Mouse (Mus musculus) MEL (cell line): ENCODE results near the gene BC051019. TPM values are rescaled to one million over a fixed set of nuclear protein-coding genes. Genes with fewer than 3 reads are reported as not detected.

ENCODE experiments used
- DNase-seq: peaks from one replicate; pipeline ENCODE4 v3.0.0; 2011; ENCODE audit warnings: low read depth, low spot score
- H3K27ac ChIP-seq: 2 replicates; pipeline ENCODE4 v1.5.1; 2012; ENCODE audit warnings: low read depth, mild to moderate bottlenecking, control low read depth, low read length, moderate library complexity; ENCODE audit not compliant: control insufficient read depth
- H3K27me3 ChIP-seq, 2 experiments: fragments of 150-350 bp in 1 of 2; sonication (generic) in 1 of 2; 2 replicates each; pipeline ENCODE4 v1.6.1; 2012; ENCODE audit warnings: low read length in 2 of 2, mild to moderate bottlenecking in 2 of 2, improper control_type of control experiment in 1 of 2, moderate library complexity in 1 of 2; ENCODE audit not compliant: insufficient read depth in 2 of 2, control insufficient read depth in 1 of 2
- H3K36me3 ChIP-seq, 2 experiments: 2 replicates each; pipeline ENCODE4 v1.6.1; 2012 to 2014; ENCODE audit warnings: low read length in 2 of 2, improper control_type of control experiment in 1 of 2, inconsistent platforms in 1 of 2, mild to moderate bottlenecking in 1 of 2; ENCODE audit not compliant: insufficient read depth in 2 of 2, control insufficient read depth in 1 of 2
- H3K4me1 ChIP-seq, 2 experiments: fragments of 150-350 bp in 1 of 2; sonication (generic) in 1 of 2; 2 replicates each; pipeline ENCODE4 v1.6.1; 2012; ENCODE audit warnings: low read length in 2 of 2, improper control_type of control experiment in 1 of 2, mild to moderate bottlenecking in 1 of 2; ENCODE audit not compliant: insufficient read depth in 2 of 2, control insufficient read depth in 1 of 2
- H3K4me3 ChIP-seq, 2 experiments: fragments of 150-350 bp in 1 of 2; sonication (generic) in 1 of 2; 2 replicates each; pipeline ENCODE4 v1.5.1; 2012; ENCODE audit warnings: low read depth in 2 of 2, low read length in 2 of 2, mild to moderate bottlenecking in 2 of 2, moderate library complexity in 2 of 2, control low read depth in 1 of 2, improper control_type of control experiment in 1 of 2; ENCODE audit not compliant: control insufficient read depth in 1 of 2, insufficient read depth in 1 of 2
- H3K79me2 ChIP-seq: 2 replicates; pipeline ENCODE4 v1.6.1; 2012; ENCODE audit warnings: mild to moderate bottlenecking, low read length, moderate library complexity; ENCODE audit not compliant: control insufficient read depth, poor library complexity, insufficient read depth
- H3K9ac ChIP-seq: 2 replicates; pipeline ENCODE4 v1.6.1; 2012; ENCODE audit warnings: low read depth, mild to moderate bottlenecking, control low read depth, low read length, moderate library complexity; ENCODE audit not compliant: control insufficient read depth, poor library complexity, severe bottlenecking
- H3K9me3 ChIP-seq: fragments of 150-350 bp; sonication (generic); replicated peaks from 2 replicates; pipeline ENCODE4 v1.6.1; 2012; ENCODE audit warnings: mild to moderate bottlenecking, low read length, improper control_type of control experiment, moderate library complexity; ENCODE audit not compliant: insufficient read depth
- E2F4 ChIP-seq: IDR thresholded peaks from 2 replicates; pipeline ENCODE4 v1.6.1; 2011; ENCODE audit warnings: low read depth, low read length, improper control_type of control experiment, borderline replicate concordance
- ELF1 ChIP-seq: IDR thresholded peaks from 2 replicates; pipeline ENCODE4 v1.6.1; 2014; ENCODE audit warnings: low read depth, mild to moderate bottlenecking, inconsistent platforms, low read length, improper control_type of control experiment, moderate library complexity
- ETS1 ChIP-seq: IDR thresholded peaks from 2 replicates; pipeline ENCODE4 v1.6.1; 2012; ENCODE audit warnings: low read depth, mild to moderate bottlenecking, inconsistent platforms, low read length, improper control_type of control experiment, moderate library complexity
- HCFC1 ChIP-seq: IDR thresholded peaks from 2 replicates; pipeline ENCODE4 v1.6.1; 2012; ENCODE audit warnings: low read depth, mild to moderate bottlenecking, inconsistent platforms, low read length, improper control_type of control experiment, moderate library complexity
- JUND ChIP-seq: IDR thresholded peaks from 2 replicates; pipeline ENCODE4 v1.6.1; 2011; ENCODE audit warnings: low read depth, mild to moderate bottlenecking, improper control_type of control experiment, low read length
- KAT2A ChIP-seq: conservative IDR thresholded peaks from 2 replicates; pipeline ENCODE4 v1.6.1; 2012; ENCODE audit warnings: low read depth, low read length, improper control_type of control experiment, inconsistent platforms
- MAFK ChIP-seq: IDR thresholded peaks from 2 replicates; pipeline ENCODE4 v1.6.1; 2011; ENCODE audit warnings: low read depth, mild to moderate bottlenecking, low read length, improper control_type of control experiment, borderline replicate concordance
- MAX ChIP-seq: IDR thresholded peaks from 2 replicates; pipeline ENCODE4 v1.6.1; 2011; ENCODE audit warnings: low read length, improper control_type of control experiment
- MAZ ChIP-seq: IDR thresholded peaks from 2 replicates; pipeline ENCODE4 v1.6.1; 2012; ENCODE audit warnings: low read depth, mild to moderate bottlenecking, inconsistent platforms, low read length, improper control_type of control experiment
- MXI1 ChIP-seq: IDR thresholded peaks from 2 replicates; pipeline ENCODE4 v1.6.1; 2011; ENCODE audit warnings: mild to moderate bottlenecking, low read depth, low read length, improper control_type of control experiment
- MYC ChIP-seq: IDR thresholded peaks from 2 replicates; pipeline ENCODE4 v1.6.1; 2011; ENCODE audit warnings: low read depth, mild to moderate bottlenecking, low read length, improper control_type of control experiment, moderate library complexity
- NELFE ChIP-seq: IDR thresholded peaks from 2 replicates; pipeline ENCODE4 v1.6.1; 2011; ENCODE audit warnings: low read depth, low read length, improper control_type of control experiment
- NRF1 ChIP-seq: IDR thresholded peaks from 2 replicates; pipeline ENCODE4 v1.6.1; 2014; ENCODE audit warnings: low read depth, mild to moderate bottlenecking, inconsistent platforms, low read length, improper control_type of control experiment, moderate library complexity; ENCODE audit not compliant: poor library complexity, insufficient read depth, severe bottlenecking
- POLR2A ChIP-seq, 2 experiments: IDR thresholded peaks; 2 replicates each; pipeline ENCODE4 v1.6.1; 2011 to 2012; ENCODE audit warnings: low read length in 2 of 2, mild to moderate bottlenecking in 2 of 2, control low read depth in 1 of 2, improper control_type of control experiment in 1 of 2, low read depth in 1 of 2, moderate library complexity in 1 of 2; ENCODE audit not compliant: control insufficient read depth in 1 of 2, insufficient read depth in 1 of 2, poor library complexity in 1 of 2
- POLR2AphosphoS2 ChIP-seq: IDR thresholded peaks from 2 replicates; pipeline ENCODE4 v1.6.1; 2011; ENCODE audit warnings: low read length, improper control_type of control experiment
- POLR2AphosphoS5 ChIP-seq: IDR thresholded peaks from 2 replicates; pipeline ENCODE4 v1.6.1; 2012; ENCODE audit warnings: low read depth, borderline replicate concordance, mild to moderate bottlenecking, inconsistent platforms, low read length, moderate library complexity, mixed read lengths
- SIN3A ChIP-seq: IDR thresholded peaks from 2 replicates; pipeline ENCODE4 v1.6.1; 2012; ENCODE audit warnings: low read length, improper control_type of control experiment, inconsistent platforms
- TCF12 ChIP-seq: IDR thresholded peaks from 2 replicates; pipeline ENCODE4 v1.6.1; 2014; ENCODE audit warnings: low read depth, mild to moderate bottlenecking, inconsistent platforms, low read length, improper control_type of control experiment, moderate library complexity
- UBTF ChIP-seq: IDR thresholded peaks from 2 replicates; pipeline ENCODE4 v1.6.1; 2012; ENCODE audit warnings: low read depth, mild to moderate bottlenecking, inconsistent platforms, low read length, improper control_type of control experiment, moderate library complexity, borderline replicate concordance; ENCODE audit not compliant: insufficient read depth
- USF1 ChIP-seq: IDR thresholded peaks from 2 replicates; pipeline ENCODE4 v1.6.1; 2014; ENCODE audit warnings: low read depth, mild to moderate bottlenecking, inconsistent platforms, low read length, improper control_type of control experiment, moderate library complexity
- ZC3H11A ChIP-seq: IDR thresholded peaks from 2 replicates; pipeline ENCODE4 v1.6.1; 2012; ENCODE audit warnings: low read depth, mild to moderate bottlenecking, inconsistent platforms, low read length, improper control_type of control experiment
- ZMIZ1 ChIP-seq: IDR thresholded peaks from 2 replicates; pipeline ENCODE4 v1.6.1; 2012; ENCODE audit warnings: low read depth, mild to moderate bottlenecking, inconsistent platforms, low read length, improper control_type of control experiment, moderate library complexity
- polyA plus RNA-seq, 2 experiments: library from polyadenylated mRNA; stranded (reverse) in 1 of 2; unstranded in 1 of 2; fragments of >175 nt in 1 of 2; fragments of >200 nt in 1 of 2; gene quantifications; 2 replicates each; pipeline versions ENCODE4 v1.2.1 to v1.2.4; 2012; ENCODE audit warnings: low replicate concordance in 2 of 2, low read depth in 1 of 2; ENCODE audit not compliant: insufficient read length in 2 of 2, insufficient read depth in 1 of 2, missing spikeins in 1 of 2
- total RNA-seq: library from RNA; depleted of rRNA; stranded (reverse); fragments of 300-350 nt; gene quantifications from 2 replicates; pipeline ENCODE4 v1.2.3, GENCODE M21; 2012

The BC051019 gene
- total and polyA plus RNA-seq, 3 experiments, result 0.39 TPM; not detected in 2

GRCm38 (mm10) chr7:109754034-109754433 lies 30.4 kb upstream of the BC051019 start:
- Histone ChIP-seq H3K79me2 (peaks cover 11% of the 10 kb centered on the region), H3K9ac (no peak overlapping the region), H3K9me3 (no peaks in the 10 kb centered on the region), H3K27me3 (no peaks in the 10 kb centered on the region), H3K27ac (no peak overlapping the region), H3K4me3 (no peak overlapping the region), H3K36me3 (peaks cover 0 to 15% of the 10 kb centered on the region in 2 experiments; a peak in 2 of 4 replicates), H3K4me1 (peaks cover 8% of the 10 kb centered on the region in 2 experiments; a peak in 3 of 4 replicates)
- no peak for DNase-seq
- 0 out of 2 replicates have a peak, but pooled peaks have one; percentile 23 for TF ChIP-seq MAFK
- TF ChIP-seq JUND, result no peak

- peak within 1 kb of the TSS; percentile 98 for H3K9ac ChIP-seq
- peaks cover 0 to 15% of the 10 kb centered on the region in 2 experiments; a peak in 2 of 4 replicates for H3K36me3 ChIP-seq
- H3K27me3 ChIP-seq, result no peaks in the 10 kb centered on the region
- DNase-seq, result peak; percentile 84
- H3K4me1 ChIP-seq, result peaks cover 8% of the 10 kb centered on the region in 2 experiments; a peak in 3 of 4 replicates
- H3K9me3 ChIP-seq, result no peaks in the 10 kb centered on the region
- peak within 1 kb of the TSS; percentile 89 for H3K4me3 ChIP-seq
- H3K79me2 ChIP-seq, result peaks cover 11% of the 10 kb centered on the region
- H3K27ac ChIP-seq, result peak within 1 kb of the TSS; percentile 22; the same call in 1 of the 2 replicates
- TF ChIP-seq KAT2A (no peak; the same call in 1 of the 2 replicates), ZC3H11A (no peak), SIN3A (peak; percentile 82), MAX (peak; percentile 29; the same call in 1 of the 2 replicates), UBTF (no peak), POLR2A (IDR thresholded peaks at IDR 0.05; ENCODE audit: control insufficient read depth in 1 of 2, insufficient read depth in 1 of 2, low read depth in 1 of 2, low read length in 2 of 2, poor library complexity in 1 of 2) (peak; percentile 82 to 90), ZMIZ1 (0 out of 2 replicates have a peak, but pooled peaks have one; percentile 39), MXI1 (peak; percentile 71; the same call in 1 of the 2 replicates), NRF1 (peak; percentile 69), MYC (no peak), HCFC1 (peak; percentile 82), E2F4 (no peak), ETS1 (peak; percentile 64; the same call in 1 of the 2 replicates), POLR2AphosphoS2 (peak; percentile 68; the same call in 1 of the 2 replicates), POLR2AphosphoS5 (no peak), NELFE (peak; percentile 85), TCF12 (peak; percentile 48; the same call in 1 of the 2 replicates), MAZ (peak; percentile 40; the same call in 1 of the 2 replicates), USF1 (peak; percentile 47), ELF1 (peak; percentile 88)
Observed at GRCm38 (mm10) chr7:109752008-109752925, 28.6 kb upstream of the BC051019 start, which contains the start of gene Tmem9b. Tmem9b (minus strand) TSS chr7:109752875.
